Mouse (Mus musculus) urinary bladder, postnatal 25 days (tissue): ENCODE results near the gene Cep55.

Experiments used
- DNase-seq: peaks from one replicate; pipeline ENCODE4 v3.0.0; 2022; ENCODE audit warnings: low spot score

Cep55 gene

DNA sequence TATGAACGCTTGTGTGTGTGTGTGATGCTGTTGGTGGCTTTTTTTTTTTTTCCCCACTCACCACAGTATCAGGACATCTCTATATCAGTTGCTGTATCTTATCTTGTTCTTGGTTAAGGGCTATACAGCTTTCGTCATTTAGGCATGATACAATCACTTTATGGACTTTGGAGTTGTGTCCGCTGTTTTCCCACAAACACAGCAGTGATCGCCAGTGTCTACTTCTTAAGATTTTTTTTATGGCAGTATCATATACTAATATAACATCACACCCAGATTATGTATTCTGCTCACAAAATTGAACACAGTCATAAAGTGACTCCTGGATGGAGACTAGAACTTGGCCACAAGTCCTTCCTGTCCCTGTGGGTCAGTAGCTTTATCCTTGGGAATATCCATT is 53.1 kb downstream of the Cep55 start:
- no peak for DNase-seq

GRCm38 (mm10) chr19:38109506-38110242 is 54.9 kb downstream of the Cep55 start:
- no peak for DNase-seq

GRCm38 (mm10) chr19:38111056-38111455 is 56.2 kb downstream of the Cep55 start:
- no peak for DNase-seq

DNA sequence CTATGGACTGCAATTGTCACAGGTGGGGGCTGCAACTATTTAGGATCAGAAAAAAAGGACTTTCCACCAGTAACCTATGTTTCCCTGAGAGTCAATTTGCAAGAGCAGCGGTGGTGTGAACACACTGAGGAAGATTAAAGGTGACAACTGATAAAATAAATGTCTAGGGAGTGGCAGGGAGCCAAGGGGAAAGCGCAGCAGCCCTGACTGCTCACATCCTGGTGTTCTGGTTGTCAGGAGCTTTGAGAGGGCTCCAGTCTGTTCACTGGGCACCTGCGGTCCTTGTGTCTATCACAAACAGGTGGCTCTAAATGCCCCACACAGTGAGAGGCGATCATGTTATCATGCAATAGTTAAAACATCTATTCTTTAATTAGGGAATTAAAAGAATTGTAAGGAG is 57.8 kb downstream of the Cep55 start:
- no peak for DNase-seq

DNA sequence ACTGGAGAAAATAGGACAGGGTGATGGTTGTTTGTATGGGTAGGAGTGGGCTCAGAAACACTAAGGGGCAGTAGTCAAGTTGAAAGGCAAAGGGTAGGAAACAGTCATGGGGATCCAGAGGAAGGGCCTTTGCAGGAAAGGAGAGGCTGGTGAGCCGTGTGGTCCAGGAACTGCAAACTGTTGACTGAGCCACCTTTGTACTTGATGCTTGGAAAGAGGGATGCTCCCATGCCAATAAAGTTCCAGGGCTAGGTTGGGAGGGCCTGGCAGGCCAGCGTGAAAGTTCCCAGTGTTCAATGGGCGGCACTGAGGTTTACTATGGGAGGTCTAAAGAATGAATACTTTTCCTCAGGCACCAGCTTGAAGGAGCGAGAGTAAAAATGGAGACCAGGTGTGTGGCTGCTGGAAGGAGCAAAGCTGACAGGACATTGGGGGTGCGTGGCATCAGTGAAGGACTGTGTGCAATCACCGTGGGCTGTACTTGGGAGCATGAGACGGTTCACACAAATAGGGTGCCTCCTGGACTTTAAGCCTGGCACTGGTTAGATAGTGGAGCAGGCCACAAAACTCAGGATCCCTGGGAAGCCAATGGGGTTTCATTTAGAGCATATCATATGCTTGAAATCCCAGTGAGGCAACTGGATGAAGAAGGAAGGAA is 60.2 kb downstream of the Cep55 start:
- DNase-seq = no peak

DNA sequence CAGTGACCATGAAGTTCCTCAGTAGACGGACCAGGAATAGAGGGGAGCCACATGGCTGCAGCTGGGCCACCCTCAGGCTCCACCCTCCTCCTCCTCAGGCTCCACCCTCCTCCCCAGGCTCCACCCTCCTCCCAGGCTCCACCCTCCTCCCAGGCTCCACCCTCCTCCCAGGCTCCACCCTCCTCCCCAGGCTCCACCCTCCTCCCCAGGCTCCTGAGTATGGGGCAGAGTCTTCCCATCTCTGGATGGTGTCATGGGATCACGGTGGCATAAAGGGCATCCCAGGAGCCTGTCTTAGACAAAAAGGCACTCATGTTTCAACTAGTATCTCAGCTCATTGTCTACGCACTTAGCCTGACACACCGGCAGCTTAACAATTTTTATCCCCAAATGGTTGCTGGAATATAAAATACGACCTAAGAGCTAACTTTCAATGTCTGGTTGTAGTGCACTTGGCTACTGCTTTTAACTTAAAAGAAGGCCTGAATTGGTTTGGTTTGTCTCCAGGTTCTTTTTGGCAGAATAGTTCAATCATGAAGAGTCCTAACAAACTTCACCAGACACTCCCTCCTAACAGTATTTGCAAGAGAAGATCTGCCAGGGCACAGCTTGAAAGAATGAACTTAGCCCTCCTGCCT is 65.4 kb downstream of the Cep55 start:
- DNase-seq = no peak

DNA sequence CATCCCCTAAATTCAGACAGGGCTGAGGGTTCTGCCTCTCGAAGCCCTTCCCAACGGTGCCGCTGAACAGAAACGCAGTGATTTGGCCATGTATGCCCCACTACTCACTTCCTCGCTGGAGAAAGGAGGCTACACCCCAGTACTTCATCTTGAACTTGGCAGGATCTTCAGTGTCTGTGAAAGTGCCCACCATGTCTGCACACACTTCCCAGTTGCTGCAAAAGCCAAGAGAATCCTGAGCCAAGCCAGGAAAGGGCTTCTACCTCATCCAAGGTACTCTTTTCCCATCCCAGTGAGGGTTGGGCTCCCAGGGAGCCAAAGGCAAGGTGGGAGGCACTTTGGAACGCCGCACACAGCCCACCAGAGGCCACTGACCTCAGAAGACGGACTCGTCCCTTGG is 69.1 kb downstream of the Cep55 start:
- no peak for DNase-seq
